In genomic region chr8:121856071-121856746, GRCm38 (mm10) we compare ENCODE assay signal across 24 mouse cellular contexts. TPM values are rescaled to one million over a fixed set of nuclear protein-coding genes. Genes with fewer than 3 reads are reported as not detected.
DNase-seq lines count a peak whose midpoint lies in the region; TF ChIP-seq lines count a peak whose summit lies in the region.
"Had no signal": no experiment of that assay in that cellular context is flagged by ENCODE, and none has a peak within 500 bp of the region (broad histone marks: within the 10 kb centered on the region; RNA-seq: fewer than 3 reads in every experiment).

No protein-coding gene starts in this region.

- DNase-seq in gastrocnemius, adult 2 months: peak; percentile 10
- no peak for DNase-seq in gastrocnemius, postnatal 36 days
- peak; percentile 1 for DNase-seq in thymus, postnatal 4 days
- no peak for DNase-seq in thymus, postnatal 10 days (ENCODE audit: low spot score in 2 of 2)
- DNase-seq in adrenal gland, postnatal 36 days: peak; percentile 49 to 52
- DNase-seq in lung, postnatal 10 days: no peak
- DNase-seq: B cell, adult 2 months; cerebellum, adult 11-12 months; cerebellum, postnatal 10 days; gastrocnemius, postnatal 25 days; heart, adult 18-20 months; heart, postnatal 36 days; kidney, adult 9 months; kidney, postnatal 10 days; lung, embryonic 14.5 days; retina, postnatal 1 day; thymus, adult 2 months had no signal

- intact Hi-C loops in gastrocnemius, adult 2 months (cut with DNase I): no loop called here
- intact Hi-C loops in gastrocnemius, postnatal 36 days (cut with DNase I): no loop called here

- no peak overlapping the region for H3K4me3 ChIP-seq in gastrocnemius, adult 2 months
- H3K4me3 ChIP-seq: hindbrain, embryonic 13.5 days; limb, embryonic 10.5 days; limb, embryonic 15.5 days; liver, embryonic 15.5 days; midbrain, embryonic 12.5 days; neural tube, embryonic 13.5 days; stomach, embryonic 15.5 days had no signal

- no peak for TF ChIP-seq CTCF in gastrocnemius, adult 2 months (IDR thresholded peaks at IDR 0.05)

- H3K27ac ChIP-seq in gastrocnemius, adult 2 months: no peak overlapping the region
- H3K27ac ChIP-seq: hindbrain, embryonic 13.5 days; limb, embryonic 10.5 days; limb, embryonic 15.5 days; liver, embryonic 15.5 days; midbrain, embryonic 12.5 days; neural tube, embryonic 13.5 days; stomach, embryonic 15.5 days had no signal

RNA-seq across cellular contexts. Expression of gene Klhdc4, which starts 26.8 kb away (rescaled TPM):
- 10 to 100 TPM; 10.1 to 13.7 TPM for total RNA-seq in gastrocnemius, adult 2 months (2021)
- 1 to 10 TPM; 9.0 TPM for total RNA-seq in gastrocnemius, postnatal 36 days (2021)
- total RNA-seq in adrenal gland, postnatal 36 days (2021): 10 to 100 TPM; 22.7 to 23.1 TPM

RNA-seq across cellular contexts. Expression of gene Slc7a5, which starts 51.3 kb away (rescaled TPM):
- 1 to 10 TPM; 1.0 to 1.3 TPM for total RNA-seq in gastrocnemius, adult 2 months (2021)
- total RNA-seq in gastrocnemius, postnatal 36 days (2021): 1 to 10 TPM; 1.9 to 2.1 TPM
- 10 to 100 TPM; 41.6 to 64.0 TPM for total RNA-seq in adrenal gland, postnatal 36 days (2021)

Comparison
In these comparisons a context has a peak if more than half of its experiments do, and no peak if none do; other contexts are left out.
1. DNase-seq: peak in gastrocnemius, adult 2 months (single experiment), thymus, postnatal 4 days (single experiment) and adrenal gland, postnatal 36 days (2 of 2); none in gastrocnemius, postnatal 36 days (0 of 2), thymus, postnatal 10 days (0 of 2) and lung, postnatal 10 days (single experiment).
2. RNA of gene Slc7a5, which starts 51.3 kb away (total RNA-seq): 41.6 to 64.0 TPM in adrenal gland, postnatal 36 days; 1.9 to 2.1 TPM in gastrocnemius, postnatal 36 days and 1.0 to 1.3 TPM in gastrocnemius, adult 2 months; every median in the first group is over 10 times any median in the second.